Mouse (Mus musculus): Measurements from ENCODE around the gene 2210016L21Rik. TPM values are rescaled to one million over a fixed set of nuclear protein-coding genes. Genes with fewer than 3 reads are reported as not detected.
A peak's percentile ranks its signal among the peaks of the same experiment; 100 is the strongest.

Gene 2210016L21Rik
- total RNA-seq, 2 experiments from 2014 or later = 185 to 227 TPM

GRCm38 (mm10) chr5:114979250-114980121 is 37.5 kb downstream of the 2210016L21Rik start:
- DNase-seq = peak; percentile 77 to 78

DNA sequence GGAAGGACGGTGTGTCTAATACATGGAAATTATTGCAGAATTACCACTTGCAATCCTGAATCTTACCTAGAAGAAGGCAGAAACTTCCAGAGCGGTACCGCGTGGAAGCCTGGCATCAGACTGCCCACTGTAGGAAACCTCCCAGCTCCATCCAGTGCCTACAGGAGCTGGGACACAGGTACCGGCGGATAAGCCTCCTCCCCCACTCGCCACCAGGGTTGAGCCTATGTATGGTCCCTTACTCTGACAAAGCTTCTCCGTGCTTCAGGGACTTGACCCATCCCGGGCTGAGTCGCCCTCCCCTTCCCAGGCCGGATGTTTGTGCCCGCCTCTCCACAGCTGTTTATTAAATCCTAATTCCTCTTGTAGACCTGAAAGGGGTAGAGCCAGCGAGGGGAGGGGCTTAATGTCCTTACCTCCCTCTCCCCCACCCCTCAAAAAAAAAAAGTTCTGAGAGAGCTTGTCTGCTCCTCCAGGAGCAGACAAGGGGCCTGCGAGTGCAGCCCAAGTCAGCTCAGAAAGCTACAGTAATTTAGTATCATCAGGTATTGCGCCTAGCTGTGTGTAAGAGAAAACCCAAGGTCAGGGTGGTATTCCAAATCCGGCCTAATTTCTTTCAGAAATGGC is 38.3 kb downstream of the 2210016L21Rik start:
- DNase-seq = no peak

DNA sequence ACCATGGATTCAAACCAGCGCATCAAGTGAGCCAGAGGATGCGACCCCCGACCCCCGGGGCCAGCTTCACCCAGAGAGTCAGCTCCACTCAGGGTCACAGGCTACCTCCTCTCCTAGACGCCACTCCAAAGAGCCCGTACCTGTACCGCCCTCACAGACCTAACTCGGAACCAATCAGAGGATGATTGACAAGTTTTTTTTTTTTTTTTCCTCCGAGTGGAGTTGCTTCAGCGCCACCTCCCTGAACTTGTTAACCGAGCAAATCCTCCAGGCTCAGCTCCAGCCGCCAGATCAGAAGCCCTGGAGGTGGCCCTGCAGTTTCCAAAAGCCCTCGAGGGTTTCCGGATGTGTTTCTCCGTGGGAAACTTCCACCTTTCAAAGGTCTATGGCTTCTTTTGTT is 40.0 kb downstream of the 2210016L21Rik start:
- no peak for DNase-seq

DNA sequence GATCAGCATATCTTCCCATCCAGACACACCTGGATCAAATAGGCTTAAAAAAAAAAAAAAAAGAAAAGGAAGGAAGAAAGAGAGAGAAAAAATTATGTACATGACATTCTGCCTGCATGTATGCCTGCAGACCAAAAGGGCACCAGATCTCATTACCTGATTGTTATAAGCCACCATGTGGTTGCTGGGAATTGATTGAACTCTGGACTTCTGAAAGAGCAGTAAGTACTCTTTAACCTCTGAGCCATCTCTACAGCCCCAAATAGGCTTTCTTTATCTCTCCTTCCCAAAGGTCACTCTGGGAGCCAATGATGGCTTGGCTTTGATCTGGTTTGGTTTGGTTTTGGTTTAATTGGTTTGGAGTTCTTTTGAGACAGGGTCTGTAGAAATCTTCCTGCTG is 43.1 kb downstream of the 2210016L21Rik start:
- no peak for DNase-seq

DNA sequence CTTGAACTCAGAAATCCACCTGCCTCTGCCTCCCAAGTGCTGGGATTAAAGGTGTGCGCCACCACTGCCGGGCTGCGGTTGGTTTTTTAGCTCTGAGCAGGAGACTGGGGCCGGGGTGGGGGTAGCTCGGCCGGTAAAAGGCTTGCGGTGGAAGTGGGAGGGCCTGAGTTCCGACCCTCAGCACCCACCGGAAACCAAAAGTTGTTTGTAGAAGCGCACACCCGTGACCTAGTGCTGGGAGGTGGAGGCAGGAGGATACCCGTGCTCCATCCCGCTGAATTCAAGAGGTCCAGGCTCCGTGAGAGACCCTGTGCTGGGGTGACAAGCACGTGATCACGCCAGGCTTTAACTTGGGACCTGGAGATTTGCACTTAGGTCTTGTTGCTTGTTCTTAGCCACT is 54.5 kb downstream of the 2210016L21Rik start:
- no peak for DNase-seq

- no peak for DNase-seq
These were observed 55.4 kb downstream of the 2210016L21Rik start for GRCm38 (mm10) chr5:114997327-114997726.

Other genes starting within 250 kb of the 2210016L21Rik start
- gene Tchp, start 234.4 kb upstream of the 2210016L21Rik start, total RNA-seq (2021) = 10 to 100 TPM; 12.0 to 13.8 TPM
- gene Ankrd13a, start 167.5 kb upstream of the 2210016L21Rik start, total RNA-seq (2021) = 10 to 100 TPM; 37.2 to 47.9 TPM
- 10 to 100 TPM; 42.4 to 45.4 TPM for gene Git2, start 166.6 kb upstream of the 2210016L21Rik start, total RNA-seq (2021)
- gene 1500011B03Rik, start 118.7 kb upstream of the 2210016L21Rik start, total RNA-seq (2021) = 100 to 1,000 TPM; 156 to 157 TPM
- gene 4930519G04Rik, start 88.5 kb upstream of the 2210016L21Rik start, total RNA-seq (2021) = not detected
- under 1 TPM; 0.72 to 0.76 TPM for gene Gm9936, start 83.5 kb upstream of the 2210016L21Rik start, total RNA-seq (2021)
- gene Oasl2, start 45.2 kb upstream of the 2210016L21Rik start, total RNA-seq (2021) = 1 to 10 TPM; 1.4 to 2.4 TPM
- gene Oasl1, start 18.9 kb upstream of the 2210016L21Rik start, total RNA-seq (2021) = not detected
- not detected for gene Hnf1a, start 28.9 kb downstream of the 2210016L21Rik start, total RNA-seq (2021)
- gene Sppl3, start 69.0 kb downstream of the 2210016L21Rik start, total RNA-seq (2021) = 10 to 100 TPM; 80.5 to 81.7 TPM
- gene Gm10401, start 156.1 kb downstream of the 2210016L21Rik start, total RNA-seq (2021) = not detected
- 10 to 100 TPM in 1 of 2 experiments, 1 to 10 TPM in 1; 8.8 to 10.3 TPM for gene Acads, start 177.2 kb downstream of the 2210016L21Rik start, total RNA-seq (2021)
- gene Unc119b, start 192.8 kb downstream of the 2210016L21Rik start, total RNA-seq (2021) = 10 to 100 TPM; 31.5 TPM
- gene Mlec, start 216.0 kb downstream of the 2210016L21Rik start, total RNA-seq (2021) = 10 to 100 TPM; 92.7 to 96.4 TPM

All from layer of hippocampus, postnatal 36 days (tissue).